Mouse (Mus musculus): Measurements from ENCODE around the gene Ankrd33b.

- TF ChIP-seq GATA1 (IDR thresholded peaks at IDR 0.05; ENCODE audit: borderline replicate concordance, low read length) (no peak), FLI1 (IDR thresholded peaks at IDR 0.05; ENCODE audit: low read length) (no peak)
Measured at GRCm38 (mm10) chr15:31331742-31332141, 35.8 kb downstream of the Ankrd33b start.
